Mouse (Mus musculus) kidney, adult 2 months (tissue): ENCODE results near the gene Hck. TPM values are rescaled to one million over a fixed set of nuclear protein-coding genes. Genes with fewer than 3 reads are reported as not detected.

ENCODE experiments used
- DNase-seq: peaks from one replicate; pipeline ENCODE4 v3.0.0; 2021
- H3K27ac ChIP-seq: fragments of 200-500 bp; 2 replicates; pipeline ENCODE4 v1.5.1; 2012; ENCODE audit warnings: low read depth, low read length, control low read depth, inconsistent platforms; ENCODE audit not compliant: insufficient read depth
- H3K27me3 ChIP-seq: fragments of 200-500 bp; replicated peaks from 2 replicates; pipeline ENCODE4 v1.6.1; 2012; ENCODE audit warnings: mild to moderate bottlenecking, moderate library complexity, low read length, inconsistent platforms; ENCODE audit not compliant: control insufficient read depth, insufficient read depth
- H3K36me3 ChIP-seq: fragments of 200-500 bp; 2 replicates; pipeline ENCODE4 v1.6.1; 2012; ENCODE audit warnings: mild to moderate bottlenecking, moderate library complexity, low read length, inconsistent platforms; ENCODE audit not compliant: control insufficient read depth, insufficient read depth
- H3K4me1 ChIP-seq: fragments of 200-500 bp; 2 replicates; pipeline ENCODE4 v1.6.1; 2011; ENCODE audit warnings: low read length; ENCODE audit not compliant: control insufficient read depth, insufficient read depth
- H3K4me3 ChIP-seq: fragments of 200-500 bp; 2 replicates; pipeline ENCODE4 v1.5.1; 2011; ENCODE audit warnings: mild to moderate bottlenecking, low read depth, low read length, control low read depth; ENCODE audit not compliant: insufficient read depth
- CTCF ChIP-seq: fragments of 200-500 bp; conservative IDR thresholded peaks from 2 replicates; pipeline ENCODE4 v1.5.1; 2011; ENCODE audit warnings: low read depth, mild to moderate bottlenecking, control low read depth, low read length, moderate library complexity, mixed read lengths; ENCODE audit not compliant: insufficient read depth, insufficient read length
- POLR2A ChIP-seq: fragments of 200-500 bp; IDR thresholded peaks from one replicate; pipeline ENCODE4 v1.6.1; 2011; ENCODE audit warnings: low read depth, low read length, control low read depth
- WGBS: fragments of 180-500 bp; shearing (Covaris S2); methylation state at CpG from one replicate; pipeline ENCODE4 v1.1.7; 2018; 5-methylcytosine and 5-hydroxymethylcytosine counted together
- polyA plus RNA-seq: library from polyadenylated mRNA; depleted of rRNA; stranded (reverse); fragments of >200 nt; gene quantifications from 2 replicates; pipeline ENCODE4 v1.2.3, GENCODE M21; 2012

The Hck gene
- polyA plus RNA-seq, 1 experiment: 4.4 TPM

DNA sequence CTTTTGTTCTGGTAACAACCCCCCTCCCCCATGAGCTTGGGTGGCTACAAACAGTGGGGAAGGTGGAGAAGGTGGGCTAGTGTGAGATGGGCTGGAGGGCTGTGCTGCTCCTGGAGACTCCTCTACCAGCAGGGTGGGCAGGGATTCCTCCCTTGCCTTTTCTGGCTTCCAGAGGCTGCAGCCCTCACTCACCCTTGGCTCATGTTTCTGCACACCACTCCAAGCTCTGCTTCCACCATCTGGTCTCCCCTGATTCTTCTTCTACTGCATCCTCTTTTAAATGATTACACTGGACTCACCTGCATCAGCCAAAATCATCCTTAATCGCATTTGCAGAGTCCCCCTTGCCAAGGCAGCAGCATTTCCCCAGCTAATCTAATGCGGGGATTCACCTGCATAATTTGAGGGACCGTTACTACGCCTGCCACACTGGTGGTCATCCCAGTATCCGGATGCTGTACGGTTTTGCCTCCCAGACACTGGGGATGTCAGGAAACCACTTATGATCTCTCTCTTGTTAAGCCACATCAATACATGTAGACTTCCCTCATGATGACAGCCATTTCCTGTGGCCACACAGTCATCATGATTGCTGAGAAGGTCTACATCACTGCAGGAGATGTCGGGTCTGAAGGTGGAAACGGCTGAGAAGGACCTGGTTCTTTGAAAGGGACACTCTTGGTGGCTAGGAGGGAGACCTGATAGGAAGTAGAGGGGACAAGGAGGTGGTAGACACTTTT, 43.8 kb downstream of the Hck start:
- no peaks in the 10 kb centered on the region for H3K36me3 ChIP-seq
- TF ChIP-seq CTCF: no peak
- no peak for TF ChIP-seq POLR2A
- 70% methylated on average over 8 of the region's 8 CpGs for WGBS
- no peak overlapping the region for H3K27ac ChIP-seq
- H3K27me3 ChIP-seq: no peaks in the 10 kb centered on the region
- H3K4me1 ChIP-seq: no peaks in the 10 kb centered on the region
- no peak for DNase-seq
- no peak overlapping the region for H3K4me3 ChIP-seq

DNA sequence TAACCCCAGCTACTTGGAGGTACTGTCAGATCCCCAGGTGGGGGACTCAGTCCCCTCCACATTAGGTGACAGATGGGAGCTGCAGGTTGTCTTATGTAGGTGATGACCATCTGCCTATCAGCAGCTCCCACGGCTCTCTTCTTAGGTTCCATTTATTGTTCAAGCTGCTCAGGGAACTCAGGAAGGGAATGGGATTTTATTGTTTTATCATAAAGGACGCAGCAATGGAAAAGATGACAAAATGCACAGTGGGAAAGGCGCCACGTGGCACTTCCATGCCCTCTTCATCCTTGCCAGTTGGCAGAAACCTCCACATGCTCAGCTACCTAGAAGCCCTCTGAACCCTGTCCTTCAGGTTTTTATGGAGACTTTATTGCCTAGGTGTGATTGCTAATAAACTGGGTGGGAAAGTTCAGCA, 44.8 kb downstream of the Hck start:
- WGBS: 50% methylated on average over 4 of the region's 4 CpGs
- H3K27ac ChIP-seq: no peak overlapping the region
- H3K4me3 ChIP-seq: no peak overlapping the region
- no peaks in the 10 kb centered on the region for H3K27me3 ChIP-seq
- TF ChIP-seq POLR2A (no peak), CTCF (no peak)
- no peak for DNase-seq
- H3K4me1 ChIP-seq: no peaks in the 10 kb centered on the region
- no peaks in the 10 kb centered on the region for H3K36me3 ChIP-seq

DNA sequence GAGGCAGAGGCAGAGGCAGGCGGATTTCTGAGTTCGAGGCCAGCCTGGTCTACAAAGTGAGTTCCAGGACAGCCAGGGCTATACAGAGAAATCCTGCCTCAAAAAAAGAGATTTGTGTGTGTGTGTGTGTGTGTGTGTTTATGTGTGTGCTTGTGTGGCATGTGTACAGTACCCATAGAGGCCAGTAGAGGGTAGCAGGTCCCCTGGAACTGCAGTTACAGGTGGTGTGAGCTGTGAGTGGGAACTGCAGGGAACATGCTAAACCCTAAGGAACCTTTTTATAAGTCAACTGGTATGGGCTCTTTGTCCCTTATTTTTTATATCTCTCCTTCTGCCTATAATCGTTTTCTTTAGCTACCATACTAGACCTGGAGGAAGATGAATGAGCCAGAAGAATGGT, 49.0 kb downstream of the Hck start:
- no peaks in the 10 kb centered on the region for H3K27me3 ChIP-seq
- no peak overlapping the region for H3K27ac ChIP-seq
- no peaks in the 10 kb centered on the region for H3K36me3 ChIP-seq
- DNase-seq: no peak
- H3K4me3 ChIP-seq: no peak overlapping the region
- H3K4me1 ChIP-seq: no peaks in the 10 kb centered on the region
- no peak for TF ChIP-seq POLR2A
- TF ChIP-seq CTCF: peak; percentile 44
- WGBS: 78% methylated on average over 1 of the region's 3 CpGs

DNA sequence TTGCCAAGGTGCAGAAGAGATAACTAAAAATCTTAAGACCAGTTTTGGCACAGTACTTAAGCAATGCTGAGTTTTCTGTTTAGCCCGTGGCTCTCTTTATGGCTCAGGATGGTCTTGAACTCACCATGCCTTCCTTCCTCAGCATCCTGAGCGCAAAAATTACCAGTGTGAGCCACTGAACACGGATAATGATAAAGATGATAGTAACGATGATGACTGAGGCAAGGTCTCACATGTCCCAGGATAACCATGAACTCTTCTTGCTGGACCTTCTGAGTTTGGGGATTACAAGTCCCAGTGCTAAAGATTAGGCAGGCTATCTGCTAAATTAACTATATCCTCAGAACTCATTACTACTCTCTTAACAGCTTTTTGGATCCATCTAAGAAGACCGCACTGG, 51.9 kb downstream of the Hck start:
- Histone ChIP-seq H3K27me3 (no peaks in the 10 kb centered on the region), H3K36me3 (no peaks in the 10 kb centered on the region), H3K4me3 (no peak overlapping the region), H3K27ac (no peak overlapping the region), H3K4me1 (no peaks in the 10 kb centered on the region)
- no peak for DNase-seq
- WGBS: 87% methylated on average over 5 of the region's 5 CpGs
- TF ChIP-seq CTCF (no peak), POLR2A (no peak)

DNA sequence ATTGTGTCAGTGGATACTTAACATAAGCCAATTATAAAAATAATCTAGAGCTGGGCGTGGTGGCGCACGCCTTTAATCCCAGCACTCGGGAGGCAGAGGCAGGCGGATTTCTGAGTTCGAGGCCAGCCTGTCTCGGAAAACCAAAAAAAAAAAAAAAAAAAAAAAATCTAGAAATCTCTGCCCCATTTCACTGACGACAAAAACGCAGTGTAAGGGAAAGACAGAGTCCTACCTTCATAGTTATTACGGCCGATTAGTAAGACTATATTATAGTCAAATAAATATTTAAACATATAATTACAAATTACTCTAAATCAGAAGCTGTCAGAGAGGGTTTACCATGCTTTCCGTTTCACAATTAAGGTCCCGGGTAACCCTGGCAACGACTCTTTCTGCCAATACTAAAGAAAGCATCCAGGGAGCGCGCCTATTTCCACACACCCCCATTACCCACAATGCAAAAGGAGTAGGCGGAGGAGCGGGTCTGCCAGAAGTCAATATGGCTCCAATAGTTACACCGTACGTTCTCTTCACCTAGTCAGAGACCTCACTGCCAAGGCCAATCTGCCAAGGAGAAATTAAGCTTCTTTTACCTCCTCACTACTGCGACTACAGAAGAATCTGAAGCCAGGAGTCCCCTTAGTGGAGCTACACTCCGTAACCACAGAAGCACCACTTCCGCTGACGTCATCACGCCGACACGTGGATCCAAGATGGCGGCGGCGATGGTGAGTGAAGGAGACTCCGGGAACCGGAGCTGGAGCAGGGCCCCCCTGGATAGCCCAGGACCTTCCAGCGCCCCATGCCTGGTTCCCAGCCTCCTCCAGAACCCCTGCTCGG, 52.8 kb downstream of the Hck start, which contains the start of gene Tm9sf4:
Gene Tm9sf4 (plus strand): TSS at position 460 of the 840 bp plus-strand sequence.
- Histone ChIP-seq H3K4me1 (no peaks in the 10 kb centered on the region), H3K27me3 (no peaks in the 10 kb centered on the region), H3K27ac (peak within 1 kb of the TSS; percentile 83), H3K36me3 (no peaks in the 10 kb centered on the region), H3K4me3 (peak within 1 kb of the TSS; percentile 83)
- no peak for TF ChIP-seq CTCF
- peak; percentile 39 for TF ChIP-seq POLR2A
- WGBS: 8% methylated on average over 34 of the region's 34 CpGs
- peak; percentile 94 for DNase-seq

DNA sequence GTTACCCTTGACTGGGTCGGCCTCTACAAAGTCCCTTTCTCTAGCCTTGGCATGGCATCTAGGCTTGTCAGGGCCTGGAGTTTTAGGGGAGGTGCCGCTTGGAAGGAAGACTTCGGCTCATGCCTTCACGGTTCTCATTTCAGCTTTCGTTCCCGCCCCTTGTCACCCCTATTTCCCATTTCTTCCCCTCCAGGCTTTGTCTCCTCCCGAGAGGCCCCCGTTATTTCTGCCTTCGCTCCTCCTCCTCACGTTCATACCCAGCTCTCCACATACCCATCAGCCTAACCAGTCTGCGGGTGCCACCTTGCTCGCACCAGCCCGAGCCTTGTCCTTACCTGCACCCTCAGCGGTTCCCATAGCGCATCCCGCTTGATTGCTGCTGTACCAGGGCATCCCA, 53.4 kb downstream of the Hck start:
- WGBS: under 1% methylated on average over 16 of the region's 16 CpGs

DNA sequence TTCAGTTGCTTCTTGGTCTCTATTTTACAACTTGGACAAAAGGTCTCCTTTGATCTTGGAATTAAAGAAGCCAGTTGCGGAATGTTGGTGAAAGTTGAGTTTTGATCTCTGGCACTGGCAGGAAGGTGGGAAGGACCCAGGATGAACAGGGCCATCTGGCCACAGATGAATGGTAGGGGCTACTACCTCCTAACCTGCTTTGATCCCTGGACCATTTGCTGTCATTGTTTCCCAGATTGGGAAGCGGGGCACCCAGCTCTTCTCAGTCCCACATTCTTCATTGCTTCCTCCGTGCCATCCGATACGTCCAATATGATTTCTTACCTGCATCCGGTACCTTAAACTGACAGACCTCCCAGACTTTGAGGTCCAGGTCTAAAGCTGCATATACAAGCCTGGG, 58.9 kb downstream of the Hck start:
- Histone ChIP-seq H3K4me1 (peaks cover 18% of the 10 kb centered on the region; the same call in 1 of the 2 replicates), H3K27me3 (no peaks in the 10 kb centered on the region), H3K27ac (no peak overlapping the region), H3K36me3 (no peaks in the 10 kb centered on the region), H3K4me3 (no peak overlapping the region)
- WGBS: 65% methylated on average over 6 of the region's 6 CpGs
- no peak for TF ChIP-seq POLR2A
- TF ChIP-seq CTCF: no peak
- DNase-seq: no peak

More for the DNA sequence above, 53.4 kb downstream of the Hck start:
- Histone ChIP-seq H3K27ac (peak overlapping the region; percentile 83), H3K27me3 (no peaks in the 10 kb centered on the region), H3K4me1 (no peaks in the 10 kb centered on the region), H3K4me3 (peak overlapping the region; percentile 83), H3K36me3 (no peaks in the 10 kb centered on the region)
- DNase-seq: no peak
- TF ChIP-seq POLR2A (no peak), CTCF (no peak)
